Mouse (Mus musculus): ENCODE results near the gene Cachd1.

Gene Cachd1

GRCm38 (mm10) chr4:100996060-100996651 lies 219.7 kb downstream of the Cachd1 start:
- no peak for DNase-seq

- DNase-seq: peak; percentile 49
These were observed 221.7 kb downstream of the Cachd1 start for GRCm38 (mm10) chr4:100998145-100998544.

GRCm38 (mm10) chr4:100998906-100999305 lies 222.4 kb downstream of the Cachd1 start:
- no peak for DNase-seq

GRCm38 (mm10) chr4:101000622-101001021 lies 224.1 kb downstream of the Cachd1 start:
- DNase-seq: no peak

- no peak for DNase-seq
These were observed 224.6 kb downstream of the Cachd1 start for GRCm38 (mm10) chr4:101001073-101001472.

- no peak for DNase-seq
These were observed 226.5 kb downstream of the Cachd1 start for GRCm38 (mm10) chr4:101002961-101003360.

GRCm38 (mm10) chr4:101008362-101008769 lies 231.9 kb downstream of the Cachd1 start:
- no peak for DNase-seq

GRCm38 (mm10) chr4:101009092-101009491 lies 232.6 kb downstream of the Cachd1 start:
- no peak for DNase-seq

GRCm38 (mm10) chr4:101017806-101018205 lies 241.3 kb downstream of the Cachd1 start:
- no peak for DNase-seq

GRCm38 (mm10) chr4:101020596-101020995 lies 244.1 kb downstream of the Cachd1 start, which contains the start of gene Gm10577:
TSS of gene Gm10577 (minus strand) at chr4:101020696.
- no peak for DNase-seq

GRCm38 (mm10) chr4:101026566-101026965 lies 250.1 kb downstream of the Cachd1 start:
- DNase-seq: no peak

GRCm38 (mm10) chr4:101026995-101027394 lies 250.5 kb downstream of the Cachd1 start:
- no peak for DNase-seq

- no peak for DNase-seq
These were observed 251.5 kb downstream of the Cachd1 start for GRCm38 (mm10) chr4:101027852-101028411.

GRCm38 (mm10) chr4:101033047-101033446 lies 256.6 kb downstream of the Cachd1 start:
- DNase-seq: no peak

- DNase-seq: no peak
These were observed 258.7 kb downstream of the Cachd1 start for GRCm38 (mm10) chr4:101035131-101035530.

- no peak for DNase-seq
These were observed 260.7 kb downstream of the Cachd1 start for GRCm38 (mm10) chr4:101037156-101037555.

GRCm38 (mm10) chr4:101043691-101044090 lies 267.2 kb downstream of the Cachd1 start:
- no peak for DNase-seq

GRCm38 (mm10) chr4:101044149-101044548 lies 267.7 kb downstream of the Cachd1 start:
- DNase-seq: no peak

- DNase-seq: no peak
These were observed 270.1 kb downstream of the Cachd1 start for GRCm38 (mm10) chr4:101046576-101046975.

GRCm38 (mm10) chr4:101062146-101062545 lies 285.7 kb downstream of the Cachd1 start:
- no peak for DNase-seq

- no peak for DNase-seq
These were observed 289.9 kb downstream of the Cachd1 start for GRCm38 (mm10) chr4:101066401-101066800.

- DNase-seq: peak; percentile 5
These were observed 292.3 kb downstream of the Cachd1 start, which contains the start of gene Raver2 for GRCm38 (mm10) chr4:101068786-101069153. TSS of gene Raver2 (plus strand) at chr4:101068983.

- peak; percentile 3 for DNase-seq
These were observed 292.9 kb downstream of the Cachd1 start for GRCm38 (mm10) chr4:101069154-101069971.

GRCm38 (mm10) chr4:101071570-101071969 lies 295.1 kb downstream of the Cachd1 start:
- no peak for DNase-seq

Measured in cerebellum, adult 9-10 months (tissue).